Mouse (Mus musculus) erythroblast, adult 5-6 weeks (primary cell): ENCODE results near the gene Ciao2a. TPM values are rescaled to one million over a fixed set of nuclear protein-coding genes. Genes with fewer than 3 reads are reported as not detected.
A peak's percentile ranks its signal among the peaks of the same experiment; 100 is the strongest.

ENCODE experiments used
- ATAC-seq: replicated peaks from 2 replicates; pipeline ENCODE4 v1.8.0; 2016; ENCODE audit warnings: moderate number of reproducible peaks, mild to moderate bottlenecking, moderate TSS enrichment, inconsistent platforms; ENCODE audit not compliant: poor library complexity, low FRiP score, severe bottlenecking
- total RNA-seq, 2 experiments: library from RNA; stranded (forward) in 1 of 2; stranded (reverse) in 1 of 2; fragments of 150-400 nt in 1 of 2; fragments of 200-764, 138-1000 nt in 1 of 2; gene quantifications; 2 replicates each; pipeline versions ENCODE4 v1.2.3 to v1.2.4; 2015 to 2017; ENCODE audit warnings: low replicate concordance in 2 of 2

The Ciao2a gene
- total RNA-seq, 2 experiments from 2014 or later = 37.1 to 81.5 TPM

DNA sequence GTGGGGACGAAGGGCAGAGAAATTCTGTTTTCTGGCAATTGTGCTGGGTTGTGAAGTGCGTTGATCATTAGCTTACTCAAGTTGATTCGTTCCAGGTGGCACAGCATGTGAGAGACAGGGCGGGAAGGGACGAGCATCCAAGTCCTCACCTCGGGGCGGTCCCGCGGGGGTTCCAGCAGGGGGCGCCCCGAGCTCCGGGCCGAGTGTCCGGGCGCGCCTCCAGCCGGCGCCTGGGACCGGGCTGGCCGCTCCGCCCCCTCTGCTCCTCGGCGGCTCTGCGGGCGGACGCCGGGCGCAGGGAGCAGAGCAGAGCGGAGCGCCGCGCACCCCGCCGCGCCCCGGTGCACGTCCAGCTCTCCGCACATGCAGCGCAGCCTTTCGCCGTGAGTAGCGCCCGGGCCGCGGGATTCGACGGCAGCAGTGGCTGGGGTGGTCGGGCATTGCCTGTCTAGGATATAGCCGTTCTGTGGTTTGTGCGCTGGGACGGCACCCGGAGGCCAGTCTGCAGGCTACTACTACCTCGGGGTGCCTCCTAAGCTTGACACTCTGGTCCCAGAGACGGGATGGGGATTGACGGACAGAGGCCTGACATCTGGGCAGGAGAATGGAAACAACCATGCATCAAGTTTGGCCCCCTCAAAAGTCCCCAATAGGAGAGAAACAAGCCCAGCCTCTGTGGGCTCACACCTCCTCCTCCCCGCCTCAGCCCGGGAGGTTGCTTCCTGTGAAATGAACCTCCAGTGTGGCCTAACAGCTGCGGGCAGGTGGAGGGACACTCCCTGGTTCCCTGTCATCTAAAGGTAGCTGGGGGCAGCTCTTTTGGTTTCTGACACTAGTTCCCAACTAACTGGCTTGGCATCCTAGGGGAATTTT, 31.8 kb downstream of the Ciao2a start, which contains the start of gene Dapk2:
TSS of gene Dapk2 (plus strand) at position 266 of the 873 bp plus-strand sequence.
- ATAC-seq = peak; percentile 58

DNA sequence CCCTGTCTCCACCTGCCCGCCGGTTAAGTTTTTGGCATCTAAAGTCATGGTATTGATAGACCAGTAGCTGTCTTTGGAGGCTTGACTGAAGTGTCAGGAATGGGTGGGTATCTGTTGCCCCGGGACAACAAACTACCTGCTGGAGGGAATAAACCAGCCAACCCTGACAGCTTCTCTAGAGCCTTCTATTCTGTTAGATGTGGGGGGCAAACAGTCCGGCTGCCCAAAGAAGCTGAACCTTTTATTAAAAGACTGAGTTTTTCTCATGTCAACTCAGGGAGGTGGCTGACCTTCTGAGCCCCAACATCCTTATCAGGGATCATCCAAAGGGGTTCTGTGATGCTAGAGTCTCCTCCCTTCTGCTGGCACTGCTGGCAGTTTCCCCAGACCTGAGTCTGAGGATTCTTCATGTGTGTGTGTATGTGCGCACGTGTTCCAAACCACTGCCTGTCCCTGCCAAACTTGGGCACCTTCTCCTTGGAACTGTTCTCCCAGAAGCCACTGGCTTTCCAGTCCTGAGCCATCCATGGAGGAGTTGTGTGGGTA, 32.5 kb downstream of the Ciao2a start:
- peak; percentile 85 for ATAC-seq

DNA sequence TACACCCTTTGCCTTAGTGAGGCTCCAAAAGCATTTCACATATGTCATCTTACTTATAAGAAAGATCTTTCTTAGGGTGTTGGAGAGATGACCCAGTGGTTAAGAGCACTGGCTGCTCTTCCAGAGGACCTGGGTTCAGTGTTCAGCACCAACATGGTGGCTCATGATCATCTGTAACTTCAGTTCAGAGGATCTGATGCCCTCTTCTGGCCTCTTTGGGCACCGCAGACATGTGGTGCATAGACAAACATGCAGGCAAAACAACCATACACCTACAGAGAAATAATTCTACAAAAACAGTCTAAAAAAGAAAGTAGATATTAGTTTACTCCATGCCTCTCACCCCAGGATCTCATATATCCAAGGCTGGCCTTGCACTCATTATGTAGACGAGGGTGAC, 33.7 kb downstream of the Ciao2a start:
- no peak for ATAC-seq

DNA sequence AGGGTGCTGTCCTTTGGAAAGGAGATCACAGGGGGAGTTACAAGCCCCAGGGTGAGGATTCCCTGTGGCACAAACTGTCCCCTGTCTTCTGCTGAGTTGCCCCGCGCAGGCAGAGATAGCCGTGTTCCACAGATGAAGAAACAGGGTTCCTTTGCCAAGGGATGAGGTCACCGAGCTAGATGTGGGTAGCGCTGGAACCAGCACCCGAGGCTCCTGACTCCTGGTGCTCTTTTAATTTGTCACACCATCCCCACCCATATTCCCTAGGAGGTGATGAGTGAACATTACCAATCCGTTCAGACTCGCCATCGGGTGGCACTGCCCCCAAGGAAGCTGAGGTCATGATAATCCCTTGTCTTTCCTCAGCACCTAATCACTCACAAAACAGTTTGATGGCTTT, 36.6 kb downstream of the Ciao2a start:
- ATAC-seq = no peak

DNA sequence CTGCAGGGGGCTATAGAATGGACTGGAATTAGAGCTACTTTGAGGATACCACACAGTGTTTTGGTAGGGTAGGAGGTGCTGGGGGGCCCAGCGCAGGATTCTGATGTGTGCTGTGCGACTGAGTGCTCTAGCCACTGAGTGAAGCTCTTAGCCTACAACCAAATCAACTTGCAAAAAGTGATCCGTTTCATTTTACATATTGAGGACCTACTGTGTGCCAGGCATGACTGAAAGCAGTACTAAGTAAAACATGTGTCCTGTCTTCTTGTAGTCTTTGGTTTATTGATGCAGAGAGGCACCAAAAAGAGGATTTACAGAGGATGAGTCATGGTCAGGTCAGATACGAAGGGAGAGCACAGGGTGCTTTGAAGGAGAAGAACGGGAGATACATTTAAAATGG, 40.8 kb downstream of the Ciao2a start:
- ATAC-seq = no peak

DNA sequence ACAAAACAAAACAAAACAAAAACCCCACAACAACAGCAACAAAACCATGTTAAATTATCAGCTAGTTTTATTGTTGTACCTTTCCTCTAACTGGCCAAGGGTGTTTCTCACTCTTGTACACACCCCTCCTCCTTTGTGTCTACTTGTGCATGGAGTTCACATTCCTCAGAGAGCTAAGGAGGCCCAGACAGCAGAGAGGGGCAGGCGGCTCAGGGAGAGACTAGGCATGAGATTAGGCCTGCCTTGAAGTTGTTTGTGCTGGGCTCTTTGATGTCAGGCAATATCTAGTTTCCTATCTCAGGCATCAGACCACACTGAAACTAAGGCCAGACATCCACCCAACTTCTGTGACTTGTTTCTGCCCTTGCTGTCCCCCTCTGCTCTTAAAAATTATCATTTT, 41.8 kb downstream of the Ciao2a start:
- no peak for ATAC-seq

DNA sequence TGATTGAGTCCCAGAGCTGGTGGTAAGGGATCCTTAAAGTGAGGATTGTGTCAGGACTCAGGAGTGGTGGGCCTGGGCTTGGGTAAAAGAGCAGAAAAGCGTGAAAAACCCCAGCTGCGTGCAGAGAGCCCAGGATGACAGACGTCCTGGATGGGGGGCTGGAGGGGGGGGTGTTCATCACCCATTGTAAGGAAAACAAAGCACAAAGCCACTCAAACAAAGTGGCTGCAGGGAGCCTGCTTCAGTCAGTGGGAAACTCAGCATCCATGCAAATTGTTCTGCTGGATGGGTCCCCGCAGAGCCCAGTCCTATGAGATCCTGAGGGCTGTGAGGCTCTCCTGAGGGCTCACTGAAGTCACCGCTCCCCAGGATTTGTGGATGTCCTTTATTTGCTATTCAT, 44.1 kb downstream of the Ciao2a start:
- no peak for ATAC-seq

DNA sequence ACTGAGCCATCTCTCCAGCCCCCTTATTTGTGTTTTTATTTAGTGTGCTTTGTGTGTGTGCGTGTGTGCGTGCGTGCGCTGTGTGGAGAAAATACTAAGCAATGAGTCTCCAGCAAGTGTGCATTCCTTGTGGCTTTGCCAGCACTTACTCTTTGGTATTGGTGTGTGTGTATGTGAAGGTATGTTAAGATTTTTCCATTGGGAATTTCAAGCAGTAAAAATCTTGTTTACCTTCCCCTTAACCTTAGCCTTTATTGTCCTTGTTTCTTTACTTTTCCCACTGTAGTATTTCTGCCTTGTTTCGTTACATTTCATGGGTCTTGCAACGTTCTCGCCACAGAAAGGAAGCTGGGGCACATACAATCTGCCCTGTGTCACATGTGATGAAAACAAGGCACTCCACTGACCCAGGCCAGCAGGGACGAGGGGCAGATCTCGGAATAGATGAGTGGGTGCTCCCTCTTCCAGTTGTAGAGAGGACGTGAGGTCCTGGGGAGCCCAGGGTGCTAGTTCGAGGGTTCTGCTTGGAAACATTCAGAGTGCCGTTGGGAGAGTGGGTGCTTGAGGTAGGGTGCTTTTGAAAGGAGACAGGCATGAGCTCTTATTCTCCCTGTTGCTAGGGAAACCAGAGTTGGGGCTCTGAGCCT, 45.0 kb downstream of the Ciao2a start:
- no peak for ATAC-seq

DNA sequence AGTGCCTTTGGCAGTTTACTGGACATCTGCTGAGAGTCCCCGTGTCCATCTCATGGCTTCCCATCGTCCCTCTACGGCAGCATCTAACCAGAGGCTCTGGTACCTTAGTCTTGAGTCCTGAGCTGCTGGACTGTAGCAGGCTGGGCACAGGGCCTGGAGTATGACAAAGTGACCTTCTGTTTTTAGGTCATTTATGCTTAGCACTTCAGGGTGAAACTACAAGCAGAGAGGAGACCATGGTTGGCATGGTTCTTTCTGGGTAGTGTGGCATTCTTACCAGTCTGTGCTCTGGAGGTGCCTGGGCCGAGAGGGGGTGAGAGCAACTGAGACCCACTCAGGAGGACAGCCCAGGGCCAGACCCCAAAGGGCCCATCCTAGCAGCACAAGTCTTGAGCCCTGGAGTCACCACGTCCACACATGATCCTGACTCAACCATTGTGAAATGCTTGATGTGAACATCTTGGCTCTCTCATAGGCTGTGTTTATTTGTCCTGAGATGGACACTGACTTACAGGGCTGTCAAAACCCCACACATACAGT, 47.0 kb downstream of the Ciao2a start:
- ATAC-seq = no peak

DNA sequence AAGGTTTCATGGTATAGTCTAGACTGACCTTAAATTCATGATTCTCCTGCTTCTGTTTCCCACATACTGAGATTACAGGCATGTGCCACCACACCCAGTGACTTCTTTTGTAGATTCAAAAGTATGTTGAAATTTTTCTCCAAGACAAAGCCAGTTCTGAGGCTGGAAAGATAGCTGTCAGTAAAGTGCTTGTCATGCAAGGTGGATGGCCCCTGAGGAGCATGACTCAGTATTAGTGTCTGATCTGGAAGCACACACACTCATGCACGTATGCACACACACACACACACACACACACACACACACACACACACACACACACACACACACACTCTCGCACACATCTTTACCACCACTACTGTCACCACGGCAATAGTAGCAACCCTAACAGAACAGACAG, 48.6 kb downstream of the Ciao2a start:
- ATAC-seq = no peak

DNA sequence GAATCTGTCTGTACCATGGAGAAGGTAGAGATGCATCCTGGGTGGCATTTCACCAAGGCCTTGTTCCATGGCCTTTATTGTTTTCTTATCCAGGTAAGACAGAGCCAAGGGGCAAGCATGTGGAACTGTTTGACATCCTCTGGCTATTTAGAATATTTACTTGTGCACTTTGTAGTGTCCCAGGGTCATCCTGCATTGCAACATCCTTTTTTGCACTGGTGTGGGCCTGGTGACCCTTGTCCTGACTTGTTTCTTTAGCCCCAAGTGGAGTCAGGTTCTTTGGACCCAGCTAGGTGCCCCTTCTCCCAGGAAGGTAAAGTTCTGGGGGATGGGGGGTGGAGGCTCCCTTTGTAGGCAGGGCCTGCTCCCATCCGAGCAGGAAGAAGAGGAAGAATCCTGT, 51.6 kb downstream of the Ciao2a start:
- no peak for ATAC-seq

DNA sequence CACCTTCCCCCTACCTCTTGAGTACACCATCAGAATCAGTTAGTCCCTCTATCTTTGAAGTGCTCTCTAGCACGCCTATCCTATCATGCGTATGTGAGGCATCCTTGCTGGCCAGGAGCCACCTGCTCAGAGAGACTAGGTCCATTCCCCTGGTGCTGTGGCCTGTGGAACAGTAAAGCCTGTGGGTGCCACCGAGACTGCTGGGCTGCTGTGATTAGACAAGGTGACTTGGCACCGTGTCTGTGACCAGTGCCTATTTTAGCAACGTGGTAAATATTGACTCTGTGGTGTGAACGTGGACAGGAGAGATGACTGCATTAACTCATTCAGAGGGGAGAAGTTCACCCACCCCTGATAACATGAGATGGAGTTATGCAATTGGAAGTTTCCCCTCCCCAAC, 53.4 kb downstream of the Ciao2a start:
- ATAC-seq = peak; percentile 71

DNA sequence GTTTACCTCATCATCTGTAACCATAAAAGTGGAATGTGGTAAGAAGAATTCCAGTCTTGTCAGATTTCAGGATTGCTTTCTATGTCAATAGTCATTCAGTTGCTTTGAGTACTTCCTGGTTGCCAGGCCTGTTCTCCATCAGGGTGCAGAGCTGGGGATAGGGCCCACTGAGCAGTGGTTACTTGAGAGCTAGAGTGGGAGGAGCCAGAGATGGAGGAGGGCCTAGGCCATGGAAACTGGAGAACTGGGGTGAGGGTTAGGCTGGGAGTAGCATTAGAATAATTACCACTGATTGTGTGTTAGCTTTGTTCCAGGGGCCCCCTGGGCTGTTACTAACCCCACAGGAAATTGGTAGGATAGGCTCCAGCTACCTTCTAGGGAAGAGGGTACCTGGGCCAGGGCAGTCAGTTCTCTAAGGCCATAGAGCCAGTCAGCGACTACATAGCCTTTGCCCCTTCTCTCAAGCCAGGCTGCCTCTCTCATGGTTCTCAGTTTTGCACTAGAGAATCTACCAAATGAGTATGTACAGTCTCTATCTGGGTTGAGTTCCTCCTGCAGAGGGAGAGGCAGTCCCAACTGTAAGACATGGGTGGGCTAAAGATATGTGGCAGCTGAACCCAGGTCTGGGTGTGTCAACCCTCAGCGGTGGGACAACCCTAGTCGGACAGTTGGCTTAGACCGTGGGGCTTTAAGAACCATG, 54.9 kb downstream of the Ciao2a start:
- peak; percentile 63 for ATAC-seq

DNA sequence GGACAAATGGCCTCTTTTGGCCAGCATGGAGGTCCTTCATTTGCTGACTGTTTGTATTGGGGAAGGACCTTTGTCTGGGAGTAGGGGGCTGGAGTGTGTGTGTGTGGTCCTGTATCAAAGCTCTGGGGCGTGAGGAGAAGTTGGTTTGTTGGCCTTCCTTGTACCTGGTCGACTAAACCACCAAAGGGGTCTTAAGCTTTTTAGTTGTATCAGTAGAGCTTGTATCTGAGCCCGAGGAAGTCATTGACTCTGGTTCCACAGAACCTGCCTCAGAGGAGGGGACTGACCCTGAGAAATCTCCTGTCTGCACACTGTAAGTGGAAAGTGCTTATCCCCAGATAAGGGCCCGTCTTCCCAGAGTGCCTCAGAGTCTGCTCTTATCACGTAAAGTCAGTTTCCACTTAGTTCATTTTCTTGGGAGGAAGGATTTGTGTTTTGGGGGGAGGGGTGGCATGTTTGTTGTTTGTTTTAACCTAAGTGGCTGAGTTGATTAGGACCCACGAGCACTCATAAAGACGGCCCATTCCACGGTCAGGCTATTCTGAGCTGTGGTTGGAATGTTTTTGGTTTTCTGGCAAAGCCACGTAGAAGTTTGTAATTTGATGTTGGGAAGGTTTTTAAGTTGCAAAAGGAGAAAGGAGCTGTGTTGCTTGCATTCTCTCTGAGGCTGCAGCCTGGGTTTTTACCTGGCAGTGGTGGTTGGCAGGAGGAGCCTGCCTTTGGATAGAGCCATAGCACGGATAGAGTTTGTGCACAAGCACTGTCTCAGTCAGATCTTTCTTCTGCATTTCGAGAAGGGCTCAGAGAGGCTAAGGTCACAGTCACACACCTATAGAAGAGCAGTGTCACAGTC, 55.6 kb downstream of the Ciao2a start:
- ATAC-seq = peak; percentile 69

DNA sequence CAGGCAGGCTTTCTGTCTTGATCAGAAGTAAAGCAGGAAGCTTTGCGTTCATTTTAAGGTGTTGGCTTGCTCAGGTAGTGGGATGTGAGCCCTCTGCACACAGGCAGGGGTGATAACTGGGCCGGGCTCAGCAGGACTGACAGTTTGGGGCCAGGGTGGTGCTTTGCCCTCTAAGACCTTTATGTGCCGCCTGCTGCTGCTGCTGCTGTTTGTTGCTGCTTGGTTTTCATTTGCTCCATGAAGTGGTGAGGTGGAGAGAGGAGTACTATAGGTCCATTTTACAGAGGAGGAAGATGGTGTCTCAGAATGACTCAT, 56.2 kb downstream of the Ciao2a start:
- ATAC-seq = peak; percentile 20

DNA sequence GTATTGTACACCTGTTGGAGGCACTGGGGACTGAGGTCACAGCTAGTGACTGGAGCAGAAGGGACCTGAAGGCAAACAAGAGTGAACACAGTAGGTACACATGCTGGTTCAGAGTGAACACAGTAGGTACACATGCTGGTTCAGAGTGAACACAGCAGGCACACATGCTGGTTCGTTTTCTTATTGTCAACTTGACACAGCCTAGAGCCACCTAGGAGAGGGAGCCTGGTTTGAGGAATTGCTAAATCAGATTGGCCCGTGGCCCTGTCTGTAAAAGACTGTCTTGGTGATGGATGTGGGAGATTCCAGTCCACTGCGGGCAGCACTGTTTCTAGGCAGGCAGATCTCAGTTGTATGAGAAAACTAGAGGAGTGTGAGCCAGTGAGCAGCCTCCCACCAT, 56.6 kb downstream of the Ciao2a start:
- no peak for ATAC-seq

DNA sequence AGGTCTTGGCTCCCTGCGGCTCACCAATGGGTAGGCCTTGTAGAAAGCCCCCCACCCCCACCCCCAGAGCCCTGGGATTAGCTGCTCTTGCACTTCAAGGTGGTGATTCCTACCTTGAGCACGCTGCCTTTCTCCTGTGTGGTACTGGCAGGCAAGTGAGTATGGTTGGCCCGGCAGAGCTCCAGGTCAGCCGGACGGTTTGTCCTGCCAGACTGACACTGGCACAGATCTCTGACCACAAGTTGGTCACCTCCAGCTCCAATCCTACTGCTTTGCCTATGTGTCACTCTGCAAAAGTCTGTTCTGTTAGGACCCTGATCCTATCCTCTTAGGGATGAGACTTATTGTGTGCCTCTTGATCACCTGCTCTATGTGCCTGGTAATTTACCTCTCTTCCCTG, 58.2 kb downstream of the Ciao2a start:
- ATAC-seq = no peak

DNA sequence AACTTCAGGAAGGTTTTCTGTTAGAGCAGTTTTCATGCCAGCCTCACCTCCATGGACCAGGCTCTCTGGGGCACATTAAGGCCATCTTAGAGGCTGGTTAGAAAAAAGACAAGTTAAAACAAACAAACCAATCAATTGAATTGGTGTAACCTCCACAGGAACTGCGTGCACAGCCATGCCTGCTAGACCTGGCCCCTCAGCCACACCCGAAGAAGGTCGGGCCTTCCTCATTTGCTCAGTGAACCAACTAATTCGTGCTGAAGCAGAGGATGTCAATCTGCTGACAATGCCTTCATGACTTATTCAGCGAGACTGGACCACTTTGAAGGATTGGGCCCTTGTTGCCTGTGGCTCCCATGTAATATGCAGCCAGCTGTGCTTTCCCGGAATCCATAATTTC, 60.0 kb downstream of the Ciao2a start:
- no peak for ATAC-seq
